Comparison of ENCODE assay signal across 26 mouse cellular contexts in genomic region chr11:117532374-117532773, GRCm38 (mm10). TPM values are rescaled to one million over a fixed set of nuclear protein-coding genes. Genes with fewer than 3 reads are reported as not detected.
DNase-seq lines count a peak whose midpoint lies in the region; ATAC-seq and TF ChIP-seq lines count a peak whose summit lies in the region.
"Had no signal": no experiment of that assay in that cellular context is flagged by ENCODE, and none has a peak within 500 bp of the region (broad histone marks: within the 10 kb centered on the region; RNA-seq: fewer than 3 reads in every experiment).

No protein-coding gene starts in this region.

- no peak for DNase-seq in forebrain, embryonic 10.5 days (ENCODE audit: extremely low spot score, low spot score)
- DNase-seq in forebrain, embryonic 11.5 days (ENCODE audit: low spot score), result no peak
- DNase-seq in hindbrain, postnatal 0 days (ENCODE audit: low spot score), result peak; percentile 17
- DNase-seq in Muller cell, postnatal 12 days (ENCODE audit: inconsistent ontology term), result peak; percentile 68
- no peak for DNase-seq in midbrain, embryonic 14.5 days
- DNase-seq in urinary bladder, postnatal 36 days (ENCODE audit: low spot score in 2 of 2), result no peak
- DNase-seq in left cerebral cortex, adult 8-10 months (ENCODE audit: low spot score in 2 of 2), result no peak
- DNase-seq: adrenal gland, postnatal 14 days; B cell, adult 2 months; cerebellum, adult 18-20 months; cerebellum, adult 9-11 months; forebrain, postnatal 0 days; gastrocnemius, adult 2 months; gastrocnemius, postnatal 25 days had no signal

- H3K4me3 ChIP-seq in forebrain, embryonic 10.5 days, result no peak overlapping the region
- no peak overlapping the region for H3K4me3 ChIP-seq in forebrain, embryonic 11.5 days (ENCODE audit: low read depth, low read length)
- no peak overlapping the region for H3K4me3 ChIP-seq in hindbrain, postnatal 0 days (ENCODE audit: low read length)
- no peak overlapping the region for H3K4me3 ChIP-seq in hindbrain, embryonic 12.5 days
- no peak overlapping the region for H3K4me3 ChIP-seq in midbrain, embryonic 14.5 days (replicated peaks; ENCODE audit: low read depth, low read length)
- H3K4me3 ChIP-seq: embryonic facial prominence, embryonic 10.5 days; gastrocnemius, adult 2 months; heart, embryonic 12.5 days had no signal

- peak overlapping the region; percentile 16; the same call in 1 of the 2 replicates for H3K27ac ChIP-seq in forebrain, embryonic 10.5 days
- H3K27ac ChIP-seq in forebrain, embryonic 11.5 days (ENCODE audit: low read depth, low read length), result no peak overlapping the region
- no peak overlapping the region for H3K27ac ChIP-seq in hindbrain, postnatal 0 days
- no peak overlapping the region for H3K27ac ChIP-seq in hindbrain, embryonic 12.5 days
- peak overlapping the region; percentile 32; the same call in 1 of the 2 replicates for H3K27ac ChIP-seq in midbrain, embryonic 14.5 days (replicated peaks; ENCODE audit: low read depth, low read length)
- H3K27ac ChIP-seq: embryonic facial prominence, embryonic 10.5 days; gastrocnemius, adult 2 months; hindbrain, embryonic 14.5 days had no signal

- H3K9me3 ChIP-seq in forebrain, embryonic 10.5 days, result no peaks in the 10 kb centered on the region
- no peaks in the 10 kb centered on the region for H3K9me3 ChIP-seq in forebrain, embryonic 11.5 days (ENCODE audit: control insufficient read depth, low read length)
- H3K9me3 ChIP-seq in hindbrain, postnatal 0 days (ENCODE audit: low read length), result no peaks in the 10 kb centered on the region
- no peaks in the 10 kb centered on the region for H3K9me3 ChIP-seq in hindbrain, embryonic 12.5 days (replicated peaks)
- no peaks in the 10 kb centered on the region for H3K9me3 ChIP-seq in midbrain, embryonic 14.5 days (ENCODE audit: control insufficient read depth, low read length)
- H3K9me3 ChIP-seq: embryonic facial prominence, embryonic 10.5 days; G1E; heart, embryonic 12.5 days had no signal

- no peak overlapping the region for H3K4me2 ChIP-seq in forebrain, embryonic 11.5 days (ENCODE audit: low read depth, low read length, severe bottlenecking)
- H3K4me2 ChIP-seq in hindbrain, postnatal 0 days (ENCODE audit: low read depth, low read length), result no peak overlapping the region
- H3K4me2 ChIP-seq in hindbrain, embryonic 12.5 days (replicated peaks), result no peak overlapping the region
- H3K4me2 ChIP-seq in midbrain, embryonic 14.5 days (ENCODE audit: low read length), result no peak overlapping the region
- H3K4me2 ChIP-seq: heart, embryonic 12.5 days; hindbrain, embryonic 14.5 days had no signal

- no peaks in the 10 kb centered on the region for H3K36me3 ChIP-seq in forebrain, embryonic 10.5 days (replicated peaks)
- H3K36me3 ChIP-seq in forebrain, embryonic 11.5 days (ENCODE audit: control insufficient read depth, insufficient read depth, low read length), result no peaks in the 10 kb centered on the region
- no peaks in the 10 kb centered on the region for H3K36me3 ChIP-seq in hindbrain, postnatal 0 days (ENCODE audit: insufficient read depth, low read length)
- H3K36me3 ChIP-seq in hindbrain, embryonic 12.5 days, result no peaks in the 10 kb centered on the region
- H3K36me3 ChIP-seq in midbrain, embryonic 14.5 days (ENCODE audit: control insufficient read depth, insufficient read depth, low read length), result no peaks in the 10 kb centered on the region
- H3K36me3 ChIP-seq: embryonic facial prominence, embryonic 10.5 days; G1E; heart, embryonic 12.5 days had no signal

- 37% methylated on average over 10 of the region's 10 CpGs for WGBS in forebrain, embryonic 10.5 days
- 24% methylated on average over 10 of the region's 10 CpGs for WGBS in forebrain, embryonic 11.5 days
- 24% methylated on average over 10 of the region's 10 CpGs for WGBS in hindbrain, postnatal 0 days
- WGBS in hindbrain, embryonic 12.5 days, result 25% methylated on average over 10 of the region's 10 CpGs
- WGBS in midbrain, embryonic 14.5 days, result 19% methylated on average over 10 of the region's 10 CpGs

- H3K9ac ChIP-seq in forebrain, embryonic 11.5 days (ENCODE audit: low read length), result no peak overlapping the region; the same call in 1 of the 2 replicates
- H3K9ac ChIP-seq in hindbrain, postnatal 0 days (replicated peaks; ENCODE audit: low read length), result no peak overlapping the region
- no peak overlapping the region for H3K9ac ChIP-seq in hindbrain, embryonic 12.5 days
- no peak overlapping the region for H3K9ac ChIP-seq in midbrain, embryonic 14.5 days (replicated peaks; ENCODE audit: low read length)
- H3K9ac ChIP-seq: forebrain, postnatal 0 days; heart, embryonic 12.5 days; hindbrain, embryonic 14.5 days had no signal

- H3K4me1 ChIP-seq in forebrain, embryonic 10.5 days, result peaks cover 48% of the 10 kb centered on the region
- H3K4me1 ChIP-seq in forebrain, embryonic 11.5 days (replicated peaks; ENCODE audit: control insufficient read depth, insufficient read depth, low read length), result peaks cover 6% of the 10 kb centered on the region; the same call in 1 of the 2 replicates
- H3K4me1 ChIP-seq in hindbrain, postnatal 0 days (ENCODE audit: insufficient read depth, low read length), result 0 out of 2 replicates have a peak, but pooled peaks cover 13% of the 10 kb centered on the region
- peaks cover 32% of the 10 kb centered on the region for H3K4me1 ChIP-seq in hindbrain, embryonic 12.5 days
- peaks cover 15% of the 10 kb centered on the region for H3K4me1 ChIP-seq in midbrain, embryonic 14.5 days (ENCODE audit: control insufficient read depth, insufficient read depth, low read length)
- H3K4me1 ChIP-seq: heart, embryonic 12.5 days had no signal

- TF ChIP-seq CTCF in hindbrain, postnatal 0 days (IDR thresholded peaks at IDR 0.05; ENCODE audit: low read depth), result no peak

- no peak for ATAC-seq in forebrain, embryonic 11.5 days (replicated peaks; ENCODE audit: low FRiP score)
- no peak for ATAC-seq in hindbrain, postnatal 0 days
- ATAC-seq in hindbrain, embryonic 12.5 days (ENCODE audit: low FRiP score), result no peak
- ATAC-seq in midbrain, embryonic 14.5 days (ENCODE audit: low FRiP score, low TSS enrichment), result no peak
- ATAC-seq: activated CD4-positive, CD25-positive, alpha-beta regulatory T cell, adult 4 months; CD4-positive, CD25-positive, alpha-beta regulatory T cell, adult 4 months; forebrain, postnatal 0 days; inflammation-experienced regulatory T-cells, adult 6 months had no signal

- peaks cover 12% of the 10 kb centered on the region; the same call in 1 of the 2 replicates for H3K27me3 ChIP-seq in forebrain, embryonic 10.5 days (ENCODE audit: poor library complexity, severe bottlenecking)
- H3K27me3 ChIP-seq in forebrain, embryonic 11.5 days (ENCODE audit: control insufficient read depth, insufficient read depth, low read length), result no peaks in the 10 kb centered on the region
- H3K27me3 ChIP-seq in hindbrain, postnatal 0 days (ENCODE audit: insufficient read depth, low read length), result no peaks in the 10 kb centered on the region
- peaks cover 7% of the 10 kb centered on the region; the same call in 1 of the 2 replicates for H3K27me3 ChIP-seq in hindbrain, embryonic 12.5 days
- no peaks in the 10 kb centered on the region for H3K27me3 ChIP-seq in midbrain, embryonic 14.5 days (ENCODE audit: control insufficient read depth, insufficient read depth, low read length)

RNA-seq across cellular contexts. Expression of gene Gm11733, which starts 48.2 kb away (rescaled TPM):
- polyA plus RNA-seq in forebrain, embryonic 10.5 days (2016; fragmentation: Nextera tagmentation; extraction: Ambion mirVana), result not detected in 2 replicates
- not detected in 2 replicates for polyA plus RNA-seq in forebrain, embryonic 11.5 days (2014; fragmentation: Nextera tagmentation; extraction: Ambion mirVana)
- 0.10 TPM in 1 of 2 replicates, not detected in the other for total RNA-seq in hindbrain, postnatal 0 days (2014; rRNA removed)
- 0.13 TPM in 1 of 2 replicates, not detected in the other for polyA plus RNA-seq in hindbrain, postnatal 0 days (2015; fragmentation: Nextera tagmentation; extraction: Ambion mirVana)
- not detected in 2 replicates for polyA plus RNA-seq in hindbrain, embryonic 12.5 days (2016; fragmentation: Nextera tagmentation; extraction: Ambion mirVana)
- 0.12 TPM in 1 of 2 replicates, not detected in the other for polyA plus RNA-seq in midbrain, embryonic 14.5 days (2014; fragmentation: Nextera tagmentation; extraction: Ambion mirVana)
- total RNA-seq in left cerebral cortex, adult 8-10 months (2022), result under 1 TPM in 3 of 4 experiments, not detected in 1; 0.14 to 0.26 (median 0.16) TPM
- total RNA-seq: adrenal gland, adult 18-20 months; adrenal gland, postnatal 14 days; gastrocnemius, adult 2 months; gastrocnemius, postnatal 25 days; granulocyte monocyte progenitor cell, adult 5-6 weeks; heart, postnatal 25 days had no signal
- polyA plus RNA-seq: CD4-positive, CD25-positive, alpha-beta regulatory T cell, adult 4 months; G1E; heart, embryonic 12.5 days; heart, embryonic 16.5 days; hindbrain, embryonic 14.5 days; inflammation-experienced regulatory T-cells, adult 6 months had no signal

Comparison
In these comparisons a context has a peak if more than half of its experiments do, and no peak if none do; other contexts are left out.
1. H3K27ac ChIP-seq: peak in forebrain, embryonic 10.5 days (single experiment) and midbrain, embryonic 14.5 days (single experiment); none in forebrain, embryonic 11.5 days (single experiment), hindbrain, postnatal 0 days (single experiment) and hindbrain, embryonic 12.5 days (single experiment).
2. DNase-seq: peak in hindbrain, postnatal 0 days (single experiment) and Muller cell, postnatal 12 days (single experiment); none in forebrain, embryonic 10.5 days (single experiment), forebrain, embryonic 11.5 days (single experiment), midbrain, embryonic 14.5 days (single experiment), urinary bladder, postnatal 36 days (0 of 2) and left cerebral cortex, adult 8-10 months (0 of 2).